Mouse (Mus musculus) heart, embryonic 13.5 days (tissue): Measurements from ENCODE around the gene Mtmr11. TPM values are rescaled to one million over a fixed set of nuclear protein-coding genes. Genes with fewer than 3 reads are reported as not detected.
A peak's percentile ranks its signal among the peaks of the same experiment; 100 is the strongest.
"Not testable (repeated sequence)": the region's sequence is repeated elsewhere in the genome, so short reads cannot be mapped to it uniquely, and the experiment has no call there.

Source experiments
- ATAC-seq: fragments of 200-750 bp; cut with Nextera tagmentation; 2 replicates; pipeline ENCODE4 v1.8.0; 2017; ENCODE audit warnings: moderate TSS enrichment; ENCODE audit not compliant: insufficient number of reproducible peaks, low FRiP score, low TSS enrichment; ENCODE audit errors: extremely low read depth
- H3K27ac ChIP-seq: fragments of 300-500 bp; sonication (generic); replicated peaks from 2 replicates; pipeline ENCODE4 v1.5.1; 2015; ENCODE audit warnings: moderate library complexity, mild to moderate bottlenecking, inconsistent platforms
- H3K27me3 ChIP-seq: fragments of 300-500 bp; sonication (generic); replicated peaks from 2 replicates; pipeline ENCODE4 v1.6.1; 2015; ENCODE audit warnings: mild to moderate bottlenecking, inconsistent platforms
- H3K36me3 ChIP-seq: fragments of 300-500 bp; sonication (generic); 2 replicates; pipeline ENCODE4 v1.6.1; 2015; ENCODE audit warnings: mild to moderate bottlenecking, inconsistent platforms
- H3K4me1 ChIP-seq: fragments of 300-500 bp; sonication (generic); 2 replicates; pipeline ENCODE4 v1.6.1; 2015; ENCODE audit warnings: inconsistent platforms
- H3K4me2 ChIP-seq: fragments of 300-500 bp; sonication (generic); 2 replicates; pipeline ENCODE4 v1.6.1; 2015; ENCODE audit warnings: inconsistent platforms, mild to moderate bottlenecking, moderate library complexity
- H3K4me3 ChIP-seq: fragments of 300-500 bp; sonication (generic); 2 replicates; pipeline ENCODE4 v1.5.1; 2015; ENCODE audit warnings: moderate library complexity, mild to moderate bottlenecking, inconsistent platforms
- H3K9ac ChIP-seq: fragments of 300-500 bp; sonication (generic); 2 replicates; pipeline ENCODE4 v1.6.1; 2015; ENCODE audit warnings: inconsistent platforms, mild to moderate bottlenecking, moderate library complexity
- H3K9me3 ChIP-seq: fragments of 300-500 bp; sonication (generic); 2 replicates; pipeline ENCODE4 v1.6.1; 2016; ENCODE audit warnings: inconsistent platforms
- WGBS: fragments of 180-500 bp; shearing (Covaris S2); methylation state at CpG from one replicate; pipeline ENCODE4 v1.1.7; 2015; ENCODE audit warnings: mixed read lengths; 5-methylcytosine and 5-hydroxymethylcytosine counted together
- polyA plus RNA-seq: library from polyadenylated mRNA; unstranded; fragments of >200 nt; fragmentation: Nextera tagmentation; extraction: Ambion mirVana; gene quantifications from 2 replicates; pipeline ENCODE4 v1.2.1, GENCODE M21; 2015

The Mtmr11 gene
- polyA plus RNA-seq, 1 experiment from 2014 or later = 7.2 TPM

- Histone ChIP-seq H3K4me1 (peaks cover 11% of the 10 kb centered on the region), H3K27ac (no peak overlapping the region), H3K4me3 (no peak overlapping the region), H3K4me2 (no peak overlapping the region), H3K9ac (no peak overlapping the region), H3K27me3 (no peaks in the 10 kb centered on the region), H3K9me3 (no peaks in the 10 kb centered on the region), H3K36me3 (peaks cover 77% of the 10 kb centered on the region)
- ATAC-seq = no peak
- WGBS = 54% methylated on average over 12 of the region's 12 CpGs
These were observed 31.2 kb downstream of the Mtmr11 start for GRCm38 (mm10) chr3:96192977-96193376.

GRCm38 (mm10) chr3:96194966-96195365, 33.2 kb downstream of the Mtmr11 start:
- WGBS = 80% methylated on average over 10 of the region's 10 CpGs
- no peak for ATAC-seq
- Histone ChIP-seq H3K4me2 (no peak overlapping the region), H3K9me3 (no peaks in the 10 kb centered on the region), H3K36me3 (peaks cover 59% of the 10 kb centered on the region), H3K9ac (no peak overlapping the region), H3K4me3 (no peak overlapping the region), H3K4me1 (peaks cover 15% of the 10 kb centered on the region), H3K27me3 (no peaks in the 10 kb centered on the region), H3K27ac (no peak overlapping the region)

- no peak overlapping the region for H3K27ac ChIP-seq
- H3K4me3 ChIP-seq = no peak overlapping the region
- no peaks in the 10 kb centered on the region for H3K9me3 ChIP-seq
- ATAC-seq = no peak
- peaks cover 15% of the 10 kb centered on the region for H3K4me1 ChIP-seq
- H3K9ac ChIP-seq = no peak overlapping the region
- H3K36me3 ChIP-seq = peaks cover 51% of the 10 kb centered on the region
- no peaks in the 10 kb centered on the region for H3K27me3 ChIP-seq
- no peak overlapping the region for H3K4me2 ChIP-seq
- WGBS = 90% methylated on average over 11 of the region's 11 CpGs
These were observed 34.0 kb downstream of the Mtmr11 start for GRCm38 (mm10) chr3:96195616-96196313.

GRCm38 (mm10) chr3:96196437-96197128, 34.8 kb downstream of the Mtmr11 start:
- no peak for ATAC-seq
- peak overlapping the region; percentile 66 for H3K4me3 ChIP-seq
- H3K9me3 ChIP-seq = no peaks in the 10 kb centered on the region
- H3K36me3 ChIP-seq = peaks cover 44% of the 10 kb centered on the region
- WGBS = 18% methylated on average over 27 of the region's 27 CpGs
- peak overlapping the region; percentile 85 for H3K9ac ChIP-seq
- H3K27me3 ChIP-seq = no peaks in the 10 kb centered on the region
- peak overlapping the region; percentile 84 for H3K4me2 ChIP-seq
- peak overlapping the region; percentile 83 for H3K27ac ChIP-seq
- H3K4me1 ChIP-seq = peaks cover 15% of the 10 kb centered on the region

- under 1% methylated on average over 50 of the region's 50 CpGs for WGBS
- ATAC-seq = peak; percentile 71
- H3K27me3 ChIP-seq = no peaks in the 10 kb centered on the region
- H3K27ac ChIP-seq = peak overlapping the region; percentile 83
- H3K9ac ChIP-seq = peak overlapping the region; percentile 85
- peaks cover 37% of the 10 kb centered on the region for H3K36me3 ChIP-seq
- peak overlapping the region; percentile 84 for H3K4me2 ChIP-seq
- H3K9me3 ChIP-seq = no peaks in the 10 kb centered on the region
- peaks cover 15% of the 10 kb centered on the region for H3K4me1 ChIP-seq
- H3K4me3 ChIP-seq = peak overlapping the region; percentile 66
These were observed 35.4 kb downstream of the Mtmr11 start for GRCm38 (mm10) chr3:96197129-96197749.

- Histone ChIP-seq H3K9me3 (no peaks in the 10 kb centered on the region), H3K36me3 (peaks cover 28% of the 10 kb centered on the region), H3K27ac (no peak overlapping the region; the same call in 1 of the 2 replicates), H3K4me3 (peak overlapping the region; percentile 66), H3K27me3 (no peaks in the 10 kb centered on the region), H3K9ac (peak overlapping the region; percentile 72), H3K4me2 (peak overlapping the region; percentile 84), H3K4me1 (peaks cover 15% of the 10 kb centered on the region)
- 6% methylated on average over 6 of the region's 6 CpGs for WGBS
- ATAC-seq = no peak
These were observed 36.4 kb downstream of the Mtmr11 start for GRCm38 (mm10) chr3:96198181-96198580.

- H3K4me1 ChIP-seq = peaks cover 15% of the 10 kb centered on the region
- 19% methylated on average over 7 of the region's 8 CpGs for WGBS
- not testable (repeated sequence) for H3K9ac ChIP-seq, H3K4me3 ChIP-seq, H3K27ac ChIP-seq, H3K9me3 ChIP-seq, ATAC-seq, H3K27me3 ChIP-seq
- H3K4me2 ChIP-seq = peak overlapping the region; percentile 84
- peaks cover 23% of the 10 kb centered on the region for H3K36me3 ChIP-seq
These were observed 36.9 kb downstream of the Mtmr11 start for GRCm38 (mm10) chr3:96198601-96199251.

GRCm38 (mm10) chr3:96199731-96200130, 37.9 kb downstream of the Mtmr11 start:
- no peak overlapping the region for H3K4me3 ChIP-seq
- no peak overlapping the region for H3K27ac ChIP-seq
- H3K9ac ChIP-seq = no peak overlapping the region
- H3K4me2 ChIP-seq = no peak overlapping the region
- no peak for ATAC-seq
- peaks cover 14% of the 10 kb centered on the region for H3K36me3 ChIP-seq
- 34% methylated on average over 2 of the region's 2 CpGs for WGBS
- peaks cover 15% of the 10 kb centered on the region for H3K4me1 ChIP-seq
- no peaks in the 10 kb centered on the region for H3K27me3 ChIP-seq
- H3K9me3 ChIP-seq = no peaks in the 10 kb centered on the region

GRCm38 (mm10) chr3:96207819-96208218, 46.0 kb downstream of the Mtmr11 start:
- ATAC-seq = no peak
- peaks cover 4% of the 10 kb centered on the region; the same call in 1 of the 2 replicates for H3K4me1 ChIP-seq
- WGBS = 78% methylated on average over 3 of the region's 3 CpGs

GRCm38 (mm10) chr3:96209242-96209641, 47.4 kb downstream of the Mtmr11 start:
- Histone ChIP-seq H3K9me3 (no peaks in the 10 kb centered on the region), H3K36me3 (no peaks in the 10 kb centered on the region), H3K27ac (no peak overlapping the region), H3K27me3 (no peaks in the 10 kb centered on the region; the same call in 1 of the 2 replicates), H3K4me3 (no peak overlapping the region), H3K4me1 (peaks cover 4% of the 10 kb centered on the region; the same call in 1 of the 2 replicates), H3K4me2 (no peak overlapping the region), H3K9ac (0 out of 2 replicates have a peak overlapping the region, but pooled peaks have one; percentile 33)
- WGBS = 16% methylated on average over 15 of the region's 15 CpGs
- no peak for ATAC-seq

More at GRCm38 (mm10) chr3:96207819-96208218, 46.0 kb downstream of the Mtmr11 start:
- Histone ChIP-seq H3K9ac (no peak overlapping the region), H3K27me3 (no peaks in the 10 kb centered on the region; the same call in 1 of the 2 replicates), H3K4me3 (no peak overlapping the region), H3K4me2 (no peak overlapping the region), H3K36me3 (no peaks in the 10 kb centered on the region), H3K27ac (no peak overlapping the region), H3K9me3 (no peaks in the 10 kb centered on the region)

GRCm38 (mm10) chr3:96219191-96219641, 57.4 kb downstream of the Mtmr11 start:
- Histone ChIP-seq H3K4me2 (peak overlapping the region; percentile 82), H3K36me3 (no peaks in the 10 kb centered on the region), H3K27me3 (no peaks in the 10 kb centered on the region), H3K4me1 (peaks cover 34% of the 10 kb centered on the region), H3K9ac (peak overlapping the region; percentile 89), H3K9me3 (no peaks in the 10 kb centered on the region), H3K4me3 (peak overlapping the region; percentile 74), H3K27ac (peak overlapping the region; percentile 98)
- peak; percentile 33; the same call in 1 of the 2 replicates for ATAC-seq
- under 1% methylated on average over 12 of the region's 12 CpGs for WGBS
